Mouse (Mus musculus) liver, embryonic 13.5 days (tissue): Measurements from ENCODE around the gene Tmub1. TPM values are rescaled to one million over a fixed set of nuclear protein-coding genes. Genes with fewer than 3 reads are reported as not detected.
"Not testable (repeated sequence)": the region's sequence is repeated elsewhere in the genome, so short reads cannot be mapped to it uniquely, and the experiment has no call there.

ENCODE experiments used
- ATAC-seq: fragments of 200-750 bp; cut with Nextera tagmentation; 2 replicates; pipeline ENCODE4 v1.8.0; 2017; ENCODE audit warnings: low read depth, mild to moderate bottlenecking, moderate number of reproducible peaks, moderate library complexity
- DNase-seq: peaks from one replicate; pipeline ENCODE4 v3.0.0; 2022
- H3K27ac ChIP-seq: fragments of 300-500 bp; sonication (generic); 2 replicates; pipeline ENCODE4 v1.5.1; 2015; ENCODE audit warnings: moderate library complexity, mild to moderate bottlenecking, inconsistent platforms
- H3K27me3 ChIP-seq: fragments of 300-500 bp; sonication (generic); 2 replicates; pipeline ENCODE4 v1.6.1; 2015; ENCODE audit warnings: mild to moderate bottlenecking, inconsistent platforms
- H3K36me3 ChIP-seq: fragments of 300-500 bp; sonication (generic); 2 replicates; pipeline ENCODE4 v1.6.1; 2015; ENCODE audit warnings: mild to moderate bottlenecking, inconsistent platforms
- H3K4me1 ChIP-seq: fragments of 300-500 bp; sonication (generic); replicated peaks from 2 replicates; pipeline ENCODE4 v1.6.1; 2015; ENCODE audit warnings: inconsistent platforms
- H3K4me2 ChIP-seq: fragments of 300-500 bp; sonication (generic); 2 replicates; pipeline ENCODE4 v1.6.1; 2015; ENCODE audit warnings: inconsistent platforms, mild to moderate bottlenecking, moderate library complexity
- H3K4me3 ChIP-seq: fragments of 300-500 bp; sonication (generic); replicated peaks from 2 replicates; pipeline ENCODE4 v1.5.1; 2015; ENCODE audit warnings: mild to moderate bottlenecking, inconsistent platforms
- H3K9ac ChIP-seq: fragments of 300-500 bp; sonication (generic); 2 replicates; pipeline ENCODE4 v1.6.1; 2015; ENCODE audit warnings: mild to moderate bottlenecking, inconsistent platforms
- H3K9me3 ChIP-seq: fragments of 300-500 bp; sonication (generic); replicated peaks from 2 replicates; pipeline ENCODE4 v1.6.1; 2016; ENCODE audit warnings: inconsistent platforms
- WGBS: fragments of 180-500 bp; shearing (Covaris S2); methylation state at CpG from one replicate; pipeline ENCODE4 v1.1.7; 2015; ENCODE audit not compliant: insufficient replicate concordance; 5-methylcytosine and 5-hydroxymethylcytosine counted together
- polyA plus RNA-seq: library from polyadenylated mRNA; unstranded; fragments of >200 nt; fragmentation: Nextera tagmentation; extraction: Ambion mirVana; gene quantifications from 2 replicates; pipeline ENCODE4 v1.2.1, GENCODE M21; 2015

Tmub1 gene
- polyA plus RNA-seq, 1 experiment from 2014 or later, result 5.8 TPM

DNA sequence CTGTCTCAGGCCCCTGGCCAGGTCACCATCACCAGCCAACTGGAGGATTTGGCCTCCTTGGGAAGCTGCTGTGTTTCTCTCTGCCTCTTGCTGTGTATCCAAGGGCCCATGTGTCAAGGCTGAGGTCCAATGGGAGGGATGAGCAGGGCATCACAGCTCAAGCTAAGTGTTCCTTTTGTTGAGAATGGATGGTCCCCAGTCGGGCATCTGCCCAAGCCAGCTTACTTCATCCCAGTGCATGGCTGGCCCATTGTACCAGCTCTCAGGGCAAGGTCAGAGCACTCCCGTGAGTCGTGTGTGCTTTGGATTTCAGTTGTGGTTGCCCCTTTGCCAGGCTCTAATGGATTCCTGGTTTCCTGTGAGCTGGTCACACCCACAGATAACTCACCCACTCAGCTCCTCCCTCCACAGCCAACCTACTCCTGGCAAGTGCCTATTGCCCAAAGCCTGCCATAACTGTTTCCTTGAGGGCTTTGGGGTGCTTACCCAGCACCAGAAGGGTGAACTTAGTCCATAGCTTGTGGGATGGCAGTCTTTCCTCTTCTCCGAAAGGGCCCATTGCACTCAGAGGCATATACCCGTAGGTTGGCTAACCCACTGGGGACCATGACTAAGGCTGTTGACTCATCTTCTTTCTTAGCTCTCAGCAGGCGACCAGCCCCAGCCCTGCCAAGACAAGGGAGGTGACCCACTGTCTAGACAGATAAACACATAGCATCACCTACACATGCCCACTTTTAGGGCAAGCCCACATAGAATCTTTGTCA lies 42.9 kb downstream of the Tmub1 start:
- Histone ChIP-seq H3K4me1 (peaks cover 22% of the 10 kb centered on the region), H3K36me3 (peaks cover 73% of the 10 kb centered on the region), H3K4me3 (no peak overlapping the region), H3K27ac (peak overlapping the region; percentile 2), H3K4me2 (no peak overlapping the region), H3K9me3 (no peaks in the 10 kb centered on the region), H3K9ac (no peak overlapping the region), H3K27me3 (no peaks in the 10 kb centered on the region)
- 58% methylated on average over 6 of the region's 6 CpGs for WGBS
- DNase-seq (no peak), ATAC-seq (no peak)

DNA sequence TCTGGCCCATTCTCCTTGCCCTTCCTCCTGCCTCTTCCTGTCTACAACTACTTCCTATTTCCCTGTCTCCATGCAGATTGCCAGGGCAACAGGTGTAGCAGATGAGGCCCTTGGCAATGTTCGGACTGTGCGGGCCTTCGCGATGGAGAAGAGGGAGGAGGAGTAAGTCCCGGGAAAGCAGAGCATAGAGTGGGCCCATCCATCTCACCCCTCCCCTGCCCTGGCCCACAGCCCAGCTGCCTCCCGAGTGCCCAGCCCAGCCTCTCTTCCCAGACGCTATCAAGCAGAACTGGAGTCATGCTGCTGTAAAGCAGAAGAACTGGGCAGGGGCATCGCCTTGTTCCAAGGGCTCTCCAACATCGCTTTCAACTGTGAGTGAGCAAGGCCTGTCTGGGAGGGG lies 45.7 kb downstream of the Tmub1 start:
- ATAC-seq (no peak), DNase-seq (no peak)
- WGBS, result 78% methylated on average over 9 of the region's 9 CpGs
- Histone ChIP-seq H3K4me1 (peaks cover 25% of the 10 kb centered on the region), H3K36me3 (peaks cover 63% of the 10 kb centered on the region), H3K9ac (no peak overlapping the region), H3K4me2 (no peak overlapping the region), H3K4me3 (no peak overlapping the region), H3K9me3 (no peaks in the 10 kb centered on the region), H3K27ac (no peak overlapping the region), H3K27me3 (no peaks in the 10 kb centered on the region)

DNA sequence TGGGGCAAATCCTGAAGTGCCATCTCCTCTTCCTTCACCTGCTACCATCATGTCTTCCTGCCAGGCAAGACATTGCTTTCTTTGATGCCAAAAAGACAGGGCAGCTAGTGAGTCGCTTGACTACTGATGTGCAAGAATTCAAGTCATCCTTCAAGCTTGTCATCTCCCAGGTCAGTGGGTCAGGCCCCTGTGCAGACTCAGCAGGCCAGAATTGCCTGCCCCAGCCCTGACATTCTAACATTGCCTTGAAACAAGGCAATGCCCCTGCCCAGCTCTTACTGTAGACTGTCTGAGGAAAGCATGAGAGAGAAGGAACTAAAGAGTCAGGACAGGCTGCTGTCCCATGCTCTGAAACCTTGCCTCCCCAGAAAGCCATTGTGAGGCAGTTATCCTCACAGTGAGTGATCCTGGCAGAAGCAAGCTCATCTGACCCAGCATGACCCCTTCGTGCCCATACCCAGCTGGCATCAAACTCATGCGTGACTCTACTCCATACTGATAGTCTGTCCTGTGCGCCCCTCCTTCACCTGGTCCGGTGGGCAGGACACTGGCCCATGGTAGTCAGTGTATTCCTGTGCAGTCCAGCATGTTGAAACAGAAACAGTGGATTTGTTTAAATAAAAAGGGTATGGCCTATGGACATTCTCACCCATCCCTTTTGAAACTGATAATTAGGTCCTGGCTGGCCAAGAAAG lies 46.6 kb downstream of the Tmub1 start:
- Histone ChIP-seq H3K4me2 (no peak overlapping the region), H3K4me1 (peaks cover 25% of the 10 kb centered on the region), H3K9ac (no peak overlapping the region), H3K27me3 (no peaks in the 10 kb centered on the region), H3K36me3 (peaks cover 58% of the 10 kb centered on the region), H3K4me3 (no peak overlapping the region), H3K27ac (no peak overlapping the region), H3K9me3 (no peaks in the 10 kb centered on the region)
- ATAC-seq (no peak), DNase-seq (no peak)
- WGBS, result 75% methylated on average over 5 of the region's 5 CpGs

DNA sequence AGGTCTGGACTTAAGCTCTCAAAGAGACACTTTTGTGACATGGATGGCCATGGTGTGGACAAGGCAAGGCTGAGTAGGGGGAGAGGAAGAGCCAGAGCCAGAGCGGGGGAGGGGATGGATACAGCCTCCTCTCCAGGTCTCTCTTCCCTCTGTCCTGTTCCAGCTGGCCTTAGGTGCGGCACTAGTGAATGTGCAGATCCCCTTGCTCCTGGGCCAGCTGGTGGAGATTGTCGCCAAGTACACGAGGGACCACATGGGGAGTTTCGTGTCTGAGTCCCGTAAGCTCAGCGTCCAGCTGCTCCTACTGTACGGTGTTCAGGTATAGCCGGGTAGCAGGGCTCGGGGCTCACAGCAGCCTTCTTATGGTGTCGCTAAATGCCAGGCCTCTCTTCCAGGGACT lies 47.3 kb downstream of the Tmub1 start:
- Histone ChIP-seq H3K9me3 (no peaks in the 10 kb centered on the region), H3K4me3 (no peak overlapping the region), H3K4me2 (no peak overlapping the region), H3K4me1 (peaks cover 20% of the 10 kb centered on the region), H3K27ac (no peak overlapping the region), H3K36me3 (peaks cover 55% of the 10 kb centered on the region), H3K9ac (no peak overlapping the region), H3K27me3 (no peaks in the 10 kb centered on the region)
- DNase-seq (no peak), ATAC-seq (no peak)
- WGBS, result 84% methylated on average over 11 of the region's 11 CpGs

- Histone ChIP-seq H3K4me3 (no peak overlapping the region), H3K27ac (no peak overlapping the region), H3K4me2 (no peak overlapping the region), H3K27me3 (no peaks in the 10 kb centered on the region), H3K36me3 (peaks cover 50% of the 10 kb centered on the region), H3K4me1 (peaks cover 20% of the 10 kb centered on the region), H3K9me3 (no peaks in the 10 kb centered on the region), H3K9ac (no peak overlapping the region)
- no peak for ATAC-seq
- DNase-seq, result no peak
- WGBS, result 77% methylated on average over 10 of the region's 10 CpGs
Observed at GRCm38 (mm10) chr5:24399686-24400085, 48.0 kb downstream of the Tmub1 start.

DNA sequence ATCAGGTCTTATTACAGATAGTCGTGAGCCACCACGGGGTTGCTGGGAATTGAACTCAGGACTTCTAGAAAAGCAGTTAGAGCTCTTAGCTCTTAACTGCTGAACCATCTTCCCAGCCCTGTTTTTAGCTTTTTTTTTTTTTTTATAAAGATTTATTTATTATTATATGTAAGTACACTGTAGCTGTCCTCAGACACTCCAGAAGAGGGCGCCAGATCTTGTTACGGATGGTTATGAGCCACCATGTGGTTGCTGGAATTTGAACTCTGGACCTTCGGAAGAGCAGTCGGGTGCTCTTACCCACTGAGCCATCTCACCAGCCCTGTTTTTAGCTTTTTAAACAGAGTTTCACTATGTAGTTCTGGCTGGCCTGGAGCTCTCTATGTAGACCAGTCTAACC lies 51.4 kb downstream of the Tmub1 start:
- ATAC-seq, DNase-seq, H3K27me3 ChIP-seq, H3K27ac ChIP-seq, H3K4me2 ChIP-seq, H3K9ac ChIP-seq, H3K9me3 ChIP-seq, H3K4me3 ChIP-seq: not testable (repeated sequence)
- Histone ChIP-seq H3K36me3 (peaks cover 19% of the 10 kb centered on the region), H3K4me1 (peaks cover 27% of the 10 kb centered on the region)
- 74% methylated on average over 6 of the region's 6 CpGs for WGBS

Other genes starting within 250 kb of the Tmub1 start
- 0.20 and 0.22 TPM in 2 replicates for gene Kcnh2, start 96.2 kb downstream of the Tmub1 start, polyA plus RNA-seq
- gene Nos3, start 83.0 kb downstream of the Tmub1 start, polyA plus RNA-seq, result 2.5 and 2.7 TPM in 2 replicates
- 0.56 and 0.60 TPM in 2 replicates for gene Atg9b, start 55.7 kb downstream of the Tmub1 start, polyA plus RNA-seq
- 30.2 and 30.5 TPM in 2 replicates for gene Abcb8, start 54.2 kb downstream of the Tmub1 start, polyA plus RNA-seq
- not detected in 2 replicates for gene Asic3, start 34.5 kb downstream of the Tmub1 start, polyA plus RNA-seq
- 10.9 and 11.3 TPM in 2 replicates for gene Cdk5, start 24.3 kb downstream of the Tmub1 start, polyA plus RNA-seq
- 9.0 and 10.8 TPM in 2 replicates for gene Slc4a2, start 24.0 kb downstream of the Tmub1 start, polyA plus RNA-seq
- gene Fastk, start 2.6 kb downstream of the Tmub1 start, polyA plus RNA-seq, result 56.0 and 59.0 TPM in 2 replicates
- 9.0 and 10.3 TPM in 2 replicates for gene Agap3, start 4.3 kb upstream of the Tmub1 start, polyA plus RNA-seq
- 0.02 TPM in 1 of 2 replicates, not detected in the other for gene Gbx1, start 79.3 kb upstream of the Tmub1 start, polyA plus RNA-seq
- 0.10 and 0.15 TPM in 2 replicates for gene Asb10, start 93.1 kb upstream of the Tmub1 start, polyA plus RNA-seq
- not detected in 2 replicates for gene 4931409K22Rik, start 109.0 kb upstream of the Tmub1 start, polyA plus RNA-seq
- gene Abcf2, start 129.6 kb upstream of the Tmub1 start, polyA plus RNA-seq, result 72.6 and 81.6 TPM in 2 replicates
- gene Chpf2, start 138.9 kb upstream of the Tmub1 start, polyA plus RNA-seq, result 11.8 and 12.7 TPM in 2 replicates
- 1.9 and 2.2 TPM in 2 replicates for gene Smarcd3, start 176.6 kb upstream of the Tmub1 start, polyA plus RNA-seq
- 12.3 and 15.7 TPM in 2 replicates for gene Nub1, start 237.7 kb upstream of the Tmub1 start, polyA plus RNA-seq